Comparison of ENCODE assay signal across 9 mouse cellular contexts in genomic region chr6:128584070-128584660, GRCm38 (mm10). TPM values are rescaled to one million over a fixed set of nuclear protein-coding genes. Genes with fewer than 3 reads are reported as not detected.
A peak's percentile ranks its signal among the peaks of the same experiment; 100 is the strongest.
DNase-seq lines count a peak whose midpoint lies in the region; ATAC-seq and TF ChIP-seq lines count a peak whose summit lies in the region.
"Had no signal": no experiment of that assay in that cellular context is flagged by ENCODE, and none has a peak within 500 bp of the region (broad histone marks: within the 10 kb centered on the region; RNA-seq: fewer than 3 reads in every experiment).

No protein-coding gene starts in this region.

- 34% methylated on average over 10 of the region's 10 CpGs for WGBS in thymus, adult 2 months
- WGBS in liver, postnatal 0 days (ENCODE audit: insufficient replicate concordance) = 23% methylated on average over 10 of the region's 10 CpGs
- WGBS in stomach, postnatal 0 days = 28% methylated on average over 10 of the region's 10 CpGs

- TF ChIP-seq CTCF in gastrocnemius, adult 2 months (IDR thresholded peaks at IDR 0.05) = peak; percentile 32; the same call in 1 of the 2 replicates
- no peak for TF ChIP-seq CTCF in thymus, adult 2 months (IDR thresholded peaks at IDR 0.05; ENCODE audit: borderline replicate concordance, control insufficient read depth, extremely low read depth, insufficient read depth, low read length, poor library complexity)
- TF ChIP-seq CTCF in liver, postnatal 0 days (IDR thresholded peaks at IDR 0.05; ENCODE audit: low read depth) = peak; percentile 60
- TF ChIP-seq CTCF in stomach, postnatal 0 days (IDR thresholded peaks at IDR 0.05; ENCODE audit: low read depth) = peak; percentile 75

- no peak overlapping the region for H3K9ac ChIP-seq in liver, postnatal 0 days (replicated peaks)
- no peak overlapping the region for H3K9ac ChIP-seq in stomach, postnatal 0 days (ENCODE audit: low read length)

- H3K9me3 ChIP-seq in liver, postnatal 0 days (ENCODE audit: low read length) = no peaks in the 10 kb centered on the region
- H3K9me3 ChIP-seq in stomach, postnatal 0 days (ENCODE audit: control insufficient read depth, low read length) = no peaks in the 10 kb centered on the region
- H3K9me3 ChIP-seq: megakaryocyte, embryonic 14.5 days had no signal

- H3K27me3 ChIP-seq in thymus, adult 2 months (ENCODE audit: control insufficient read depth, insufficient read depth, low read length) = no peaks in the 10 kb centered on the region
- H3K27me3 ChIP-seq in liver, postnatal 0 days (ENCODE audit: insufficient read depth, low read length) = no peaks in the 10 kb centered on the region
- H3K27me3 ChIP-seq in stomach, postnatal 0 days (ENCODE audit: control insufficient read depth, insufficient read depth, low read length) = no peaks in the 10 kb centered on the region
- H3K27me3 ChIP-seq: megakaryocyte, embryonic 14.5 days had no signal

- no peak for TF ChIP-seq POLR2A in thymus, adult 2 months (IDR thresholded peaks at IDR 0.05; ENCODE audit: control insufficient read depth, extremely low read depth, insufficient read depth, low read length, poor library complexity)

- peak overlapping the region; percentile 42 for H3K4me2 ChIP-seq in liver, postnatal 0 days (ENCODE audit: low read depth, low read length)
- H3K4me2 ChIP-seq in stomach, postnatal 0 days (replicated peaks; ENCODE audit: low read depth) = no peak overlapping the region

- H3K4me1 ChIP-seq in thymus, adult 2 months (replicated peaks; ENCODE audit: control insufficient read depth, insufficient read depth, low read length) = no peaks in the 10 kb centered on the region
- peaks cover 5% of the 10 kb centered on the region; the same call in 1 of the 2 replicates for H3K4me1 ChIP-seq in liver, postnatal 0 days (ENCODE audit: insufficient read depth)
- H3K4me1 ChIP-seq in stomach, postnatal 0 days (replicated peaks; ENCODE audit: control insufficient read depth, insufficient read depth) = no peaks in the 10 kb centered on the region
- H3K4me1 ChIP-seq: megakaryocyte, embryonic 14.5 days had no signal

- intact Hi-C loops in gastrocnemius, adult 2 months (cut with DNase I) = no loop called here

- H3K36me3 ChIP-seq in thymus, adult 2 months (ENCODE audit: control insufficient read depth, insufficient read depth, low read length) = no peaks in the 10 kb centered on the region
- no peaks in the 10 kb centered on the region for H3K36me3 ChIP-seq in liver, postnatal 0 days (replicated peaks; ENCODE audit: insufficient read depth, low read length)
- no peaks in the 10 kb centered on the region for H3K36me3 ChIP-seq in stomach, postnatal 0 days (ENCODE audit: control insufficient read depth, insufficient read depth, low read length)

- H3K4me3 ChIP-seq in gastrocnemius, adult 2 months = no peak overlapping the region
- no peak overlapping the region for H3K4me3 ChIP-seq in thymus, adult 2 months (ENCODE audit: control insufficient read depth, insufficient read depth, low read length)
- no peak overlapping the region for H3K4me3 ChIP-seq in liver, postnatal 0 days (ENCODE audit: low read depth, low read length)
- no peak overlapping the region for H3K4me3 ChIP-seq in stomach, postnatal 0 days (ENCODE audit: low read depth, low read length)
- H3K4me3 ChIP-seq: megakaryocyte, embryonic 14.5 days had no signal

- H3K27ac ChIP-seq in gastrocnemius, adult 2 months = no peak overlapping the region
- H3K27ac ChIP-seq in thymus, adult 2 months (ENCODE audit: control insufficient read depth, insufficient read depth, low read length) = no peak overlapping the region
- peak overlapping the region; percentile 44; the same call in 1 of the 2 replicates for H3K27ac ChIP-seq in liver, postnatal 0 days (ENCODE audit: low read depth)
- no peak overlapping the region for H3K27ac ChIP-seq in stomach, postnatal 0 days (replicated peaks)

- TF ChIP-seq EP300 in liver, postnatal 0 days (IDR thresholded peaks at IDR 0.05; ENCODE audit: low read depth) = no peak
- no peak for TF ChIP-seq EP300 in stomach, postnatal 0 days (optimal IDR thresholded peaks at IDR 0.05)

- DNase-seq in gastrocnemius, adult 2 months = no peak
- no peak for DNase-seq in gastrocnemius, adult 18-20 months (ENCODE audit: low spot score)
- DNase-seq in thymus, postnatal 4 days = peak; percentile 19
- no peak for DNase-seq in thymus, adult 2 months
- DNase-seq in liver, postnatal 0 days = peak; percentile 58
- DNase-seq in stomach, postnatal 0 days (ENCODE audit: low spot score) = peak; percentile 55
- no peak for DNase-seq in thymus, postnatal 25 days
- no peak for DNase-seq in cerebellum, adult 18-20 months

- peak; percentile 50; the same call in 1 of the 2 replicates for ATAC-seq in liver, postnatal 0 days
- ATAC-seq in stomach, postnatal 0 days (ENCODE audit: low FRiP score, low TSS enrichment) = no peak

RNA-seq across cellular contexts. Expression of gene A2ml1, which starts 2.8 kb away (rescaled TPM):
- total RNA-seq in gastrocnemius, adult 2 months (2021) = not detected
- not detected for total RNA-seq in gastrocnemius, adult 18-20 months (2021)
- 0.31 and 0.73 TPM in 2 replicates for polyA plus RNA-seq in thymus, adult 2 months (2012; rRNA removed)
- polyA plus RNA-seq in liver, postnatal 0 days (2015; fragmentation: Nextera tagmentation; extraction: Ambion mirVana) = 29.7 and 30.6 TPM in 2 replicates
- 3.1 TPM in 2 replicates for polyA plus RNA-seq in stomach, postnatal 0 days (2015; fragmentation: Nextera tagmentation; extraction: Ambion mirVana)

RNA-seq across cellular contexts. Expression of gene Klrb1a, which starts 39.2 kb away (rescaled TPM):
- not detected for total RNA-seq in gastrocnemius, adult 2 months (2021)
- not detected for total RNA-seq in gastrocnemius, adult 18-20 months (2021)
- polyA plus RNA-seq in thymus, adult 2 months (2012; rRNA removed) = 0.52 and 0.67 TPM in 2 replicates
- 0.15 and 0.36 TPM in 2 replicates for polyA plus RNA-seq in liver, postnatal 0 days (2015; fragmentation: Nextera tagmentation; extraction: Ambion mirVana)
- polyA plus RNA-seq in stomach, postnatal 0 days (2015; fragmentation: Nextera tagmentation; extraction: Ambion mirVana) = not detected in 2 replicates

RNA-seq across cellular contexts. Expression of gene Pzp, which starts 57.6 kb away (rescaled TPM):
- total RNA-seq in gastrocnemius, adult 2 months (2021) = not detected
- under 1 TPM; 0.09 to 0.83 TPM for total RNA-seq in gastrocnemius, adult 18-20 months (2021)
- polyA plus RNA-seq in thymus, adult 2 months (2012; rRNA removed) = 0.03 and 1.5 TPM in 2 replicates
- 1,244 and 1,400 TPM in 2 replicates for polyA plus RNA-seq in liver, postnatal 0 days (2015; fragmentation: Nextera tagmentation; extraction: Ambion mirVana)
- polyA plus RNA-seq in stomach, postnatal 0 days (2015; fragmentation: Nextera tagmentation; extraction: Ambion mirVana) = 1.5 and 3.1 TPM in 2 replicates

Comparison
In these comparisons a context has a peak if more than half of its experiments do, and no peak if none do; other contexts are left out.
1. DNase-seq: peak in thymus, postnatal 4 days (single experiment), liver, postnatal 0 days (single experiment) and stomach, postnatal 0 days (single experiment); none in gastrocnemius, adult 2 months (single experiment), gastrocnemius, adult 18-20 months (single experiment), thymus, adult 2 months (single experiment), thymus, postnatal 25 days (single experiment) and cerebellum, adult 18-20 months (0 of 2).
2. RNA of gene Pzp, which starts 57.6 kb away (polyA plus RNA-seq): 1,244 to 1,400 TPM in liver, postnatal 0 days; 1.5 to 3.1 TPM in stomach, postnatal 0 days and 0.03 to 1.5 TPM in thymus, adult 2 months; every median in the first group is over 100 times any median in the second.